Mouse (Mus musculus) E14TG2a.4 (cell line): ENCODE measurements around the gene Saa1.

Source experiments
- H3K27me3 ChIP-seq: 2 replicates; pipeline ENCODE4 v1.6.1; 2014; ENCODE audit warnings: low read length, control low read depth; ENCODE audit not compliant: insufficient read depth
- H3K36me3 ChIP-seq: 2 replicates; pipeline ENCODE4 v1.6.1; 2014; ENCODE audit warnings: low read length, control low read depth; ENCODE audit not compliant: insufficient read depth
- H3K4me1 ChIP-seq: replicated peaks from 2 replicates; pipeline ENCODE4 v1.6.1; 2014; ENCODE audit warnings: low read depth, low read length, control low read depth
- H3K4me3 ChIP-seq: replicated peaks from 2 replicates; pipeline ENCODE4 v1.5.1; 2014; ENCODE audit warnings: mild to moderate bottlenecking, low read length
- H3K9me3 ChIP-seq: 2 replicates; pipeline ENCODE4 v1.6.1; 2014; ENCODE audit warnings: low read length, control low read depth
- CTCF ChIP-seq: conservative IDR thresholded peaks from 2 replicates; pipeline ENCODE4 v1.5.1; 2014; ENCODE audit warnings: low read length
- NANOG ChIP-seq: IDR thresholded peaks from 2 replicates; pipeline ENCODE4 v1.6.1; 2014; ENCODE audit warnings: borderline replicate concordance, low read length, mixed read lengths
- POU5F1 ChIP-seq: IDR thresholded peaks from 2 replicates; pipeline ENCODE4 v1.6.1; 2014; ENCODE audit warnings: low read length, borderline replicate concordance

The Saa1 gene

DNA sequence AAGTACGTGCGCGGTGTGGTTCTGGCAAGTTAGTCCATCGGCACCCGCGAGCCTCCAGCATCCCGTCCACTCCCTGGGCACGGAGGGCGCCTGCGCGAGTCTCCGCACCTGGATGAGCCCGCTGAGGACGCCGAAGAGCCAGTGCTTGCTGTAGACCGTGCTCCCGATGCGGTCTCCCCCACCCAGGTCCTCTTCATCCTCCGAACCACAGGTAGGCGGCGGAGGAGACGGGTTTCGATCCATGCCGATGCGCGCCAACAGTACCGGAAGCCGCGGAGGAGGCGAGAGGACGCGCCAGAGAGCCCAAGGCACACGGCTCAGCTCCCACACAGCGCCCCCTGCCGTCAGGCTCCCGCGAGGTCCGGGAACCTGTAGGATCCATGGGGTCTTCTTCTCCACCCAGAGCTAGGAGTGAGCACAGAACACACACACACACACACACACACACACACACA is 32.4 kb downstream of the Saa1 start, which contains the start of gene Saal1:
Gene Saal1 (minus strand): TSS at position 291 of the 455 bp plus-strand sequence.
- H3K27me3 ChIP-seq: no peaks in the 10 kb centered on the region
- H3K4me3 ChIP-seq: peak within 1 kb of the TSS; percentile 94
- H3K9me3 ChIP-seq: no peaks in the 10 kb centered on the region
- 0 out of 2 replicates have a peak, but pooled peaks cover 7% of the 10 kb centered on the region for H3K4me1 ChIP-seq
- peaks cover 27% of the 10 kb centered on the region for H3K36me3 ChIP-seq
- no peak for TF ChIP-seq POU5F1
- TF ChIP-seq NANOG: no peak
- no peak for TF ChIP-seq CTCF

DNA sequence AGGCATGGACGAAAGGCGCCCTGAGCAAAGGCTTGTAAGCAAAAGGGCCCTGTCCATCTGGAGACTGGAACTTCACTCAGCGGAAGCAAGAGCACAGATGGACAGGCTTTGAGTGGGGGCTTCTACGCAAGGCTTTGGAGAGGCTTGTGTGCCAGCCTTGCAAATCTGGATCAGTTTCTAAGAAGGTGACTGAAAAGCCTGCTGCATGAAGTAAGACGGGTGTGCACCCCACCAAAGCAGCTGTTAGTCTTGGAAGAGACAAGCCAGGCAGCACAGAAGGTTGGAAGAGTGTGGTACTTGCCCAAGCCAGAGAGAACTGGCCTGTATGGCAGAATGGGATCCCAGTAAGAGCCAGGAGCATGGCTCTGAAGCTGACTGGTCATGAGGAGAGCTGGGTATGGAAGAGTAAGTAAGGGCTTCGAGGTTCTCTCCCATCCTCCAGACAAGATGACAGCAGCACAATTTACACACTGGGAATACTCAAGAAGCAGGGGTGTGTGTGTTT is 42.2 kb downstream of the Saa1 start:
- no peak for TF ChIP-seq CTCF
- no peak for TF ChIP-seq NANOG
- TF ChIP-seq POU5F1: no peak
- no peaks in the 10 kb centered on the region for H3K27me3 ChIP-seq
- H3K4me3 ChIP-seq: no peak overlapping the region

DNA sequence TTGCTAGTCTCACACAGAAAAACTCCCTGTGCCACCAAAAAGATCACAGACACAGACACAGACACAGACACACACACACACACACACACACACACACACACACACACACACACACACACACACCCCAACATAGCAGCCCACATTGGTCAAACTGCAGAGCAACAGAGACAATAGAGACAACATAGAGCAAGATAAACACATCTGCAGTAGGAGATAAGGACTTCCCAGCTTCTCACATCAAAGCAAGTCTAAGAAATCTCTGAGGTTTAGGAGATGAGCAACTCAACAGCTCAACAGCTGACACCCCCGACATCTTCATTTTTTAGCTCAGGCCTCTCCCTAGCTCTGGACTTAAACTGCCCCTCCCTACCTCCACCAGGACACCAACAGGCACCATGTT is 46.0 kb downstream of the Saa1 start:
- TF ChIP-seq NANOG: no peak
- no peak for TF ChIP-seq POU5F1
- no peak for TF ChIP-seq CTCF
- Histone ChIP-seq H3K27me3 (no peaks in the 10 kb centered on the region), H3K36me3 (peaks cover 59% of the 10 kb centered on the region), H3K4me3 (no peak overlapping the region), H3K9me3 (no peaks in the 10 kb centered on the region), H3K4me1 (no peaks in the 10 kb centered on the region)

More for the DNA sequence above, 42.2 kb downstream of the Saa1 start:
- peaks cover 81% of the 10 kb centered on the region for H3K36me3 ChIP-seq
- H3K4me1 ChIP-seq: no peaks in the 10 kb centered on the region; the same call in 1 of the 2 replicates
- no peaks in the 10 kb centered on the region for H3K9me3 ChIP-seq
